Mouse (Mus musculus) ES-E14 (cell line): ENCODE measurements at regions not wholly inside any gene's neighbourhood (a gene's known extent, or its start where the extent isn't known, plus 50 kb on each side); places are given as distances from the start of the nearest gene placed in this dataset.

ENCODE experiments used
- DNase-seq: peaks from one replicate; pipeline ENCODE4 v3.0.0-alpha.2; 2013; ENCODE audit warnings: low read depth, low spot score
- H3K27ac ChIP-seq: 2 replicates; pipeline ENCODE4 v1.5.1; 2012; ENCODE audit warnings: low read depth, mild to moderate bottlenecking, low read length, moderate library complexity, mixed read lengths; ENCODE audit not compliant: poor library complexity, insufficient read depth, severe bottlenecking
- H3K36me3 ChIP-seq: 2 replicates; pipeline ENCODE4 v1.6.1; 2012; ENCODE audit warnings: mild to moderate bottlenecking, low read length, moderate library complexity, mixed read lengths; ENCODE audit not compliant: control insufficient read depth, poor library complexity, insufficient read depth, severe bottlenecking
- H3K4me1 ChIP-seq, 2 experiments: fragments of 150-350 bp in 1 of 2; sonication (generic) in 1 of 2; 2 replicates each; pipeline ENCODE4 v1.6.1; 2012; ENCODE audit warnings: low read length in 2 of 2, mild to moderate bottlenecking in 1 of 2, mixed read lengths in 1 of 2; ENCODE audit not compliant: control insufficient read depth in 2 of 2, insufficient read depth in 2 of 2, poor library complexity in 1 of 2
- H3K4me3 ChIP-seq, 2 experiments: fragments of 150-350 bp in 1 of 2; sonication (generic) in 1 of 2; 2 replicates each; pipeline ENCODE4 v1.5.1; 2012; ENCODE audit warnings: low read length in 2 of 2, low read depth in 1 of 2, mild to moderate bottlenecking in 1 of 2, mixed read lengths in 1 of 2; ENCODE audit not compliant: insufficient read depth in 1 of 2, poor library complexity in 1 of 2, severe bottlenecking in 1 of 2
- H3K9ac ChIP-seq: 2 replicates; pipeline ENCODE4 v1.6.1; 2012; ENCODE audit warnings: low read depth, mild to moderate bottlenecking, low read length, mixed read lengths; ENCODE audit not compliant: poor library complexity, insufficient read depth, severe bottlenecking
- H3K9me3 ChIP-seq: fragments of 150-350 bp; sonication (generic); 2 replicates; pipeline ENCODE4 v1.6.1; 2012; ENCODE audit warnings: low read depth, mild to moderate bottlenecking, low read length; ENCODE audit not compliant: control insufficient read depth, insufficient read depth
- CHD2 ChIP-seq: IDR thresholded peaks from 2 replicates; pipeline ENCODE4 v1.6.1; 2014; ENCODE audit warnings: mild to moderate bottlenecking, low read depth, low read length, inconsistent platforms
- HCFC1 ChIP-seq: IDR thresholded peaks from 2 replicates; pipeline ENCODE4 v1.6.1; 2012; ENCODE audit warnings: low read length, inconsistent platforms, borderline replicate concordance; ENCODE audit not compliant: insufficient read depth
- MAFK ChIP-seq: IDR thresholded peaks from 2 replicates; pipeline ENCODE4 v1.6.1; 2014; ENCODE audit warnings: mild to moderate bottlenecking, low read depth, low read length, inconsistent platforms; ENCODE audit not compliant: insufficient read depth
- ZC3H11A ChIP-seq: IDR thresholded peaks from 2 replicates; pipeline ENCODE4 v1.6.1; 2012; ENCODE audit warnings: low read depth, mild to moderate bottlenecking, inconsistent platforms, low read length, borderline replicate concordance
- ZNF384 ChIP-seq: IDR thresholded peaks from 2 replicates; pipeline ENCODE4 v1.6.1; 2012; ENCODE audit warnings: low read depth, low read length, inconsistent platforms
- in situ Hi-C, 2 experiments: fragments of 600-800 bp; cut with MboI; formaldehyde crosslinking; loops; one replicate each; pipeline ENCODE4 v1.15.1; 2025; ENCODE audit warnings: low sequenced_read_pairs in 2 of 2, inconsistent platforms in 1 of 2; ENCODE audit not compliant: unreplicated experiment in 2 of 2

DNA sequence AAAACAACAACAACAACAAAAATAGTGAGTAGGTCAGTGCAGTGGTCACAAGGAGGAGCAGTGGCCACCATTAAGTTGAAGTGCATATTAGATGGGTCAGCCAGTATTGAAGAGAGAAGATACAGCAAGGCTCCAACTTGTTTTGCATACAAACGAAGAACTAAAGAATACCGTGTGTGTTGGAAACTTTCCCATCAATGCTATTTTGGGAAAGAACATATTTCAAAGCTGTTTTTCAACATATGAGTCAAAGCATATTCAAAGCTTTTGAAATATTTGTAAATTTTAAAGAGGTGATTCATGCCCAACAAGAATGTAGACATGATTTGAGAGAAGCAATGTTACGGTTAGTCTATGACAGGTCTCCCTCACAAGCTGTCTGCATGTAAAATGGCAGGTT lies 157.9 kb upstream of the Fer start:
- Histone ChIP-seq H3K27ac (no peak overlapping the region), H3K36me3 (no peaks in the 10 kb centered on the region), H3K4me1 (no peaks in the 10 kb centered on the region), H3K4me3 (no peak overlapping the region), H3K9me3 (no peaks in the 10 kb centered on the region), H3K9ac (no peak overlapping the region)
- TF ChIP-seq ZC3H11A (no peak), HCFC1 (no peak), ZNF384 (no peak), CHD2 (no peak), MAFK (no peak)
- in situ Hi-C loops, result no loop called here
- DNase-seq, result no peak

DNA sequence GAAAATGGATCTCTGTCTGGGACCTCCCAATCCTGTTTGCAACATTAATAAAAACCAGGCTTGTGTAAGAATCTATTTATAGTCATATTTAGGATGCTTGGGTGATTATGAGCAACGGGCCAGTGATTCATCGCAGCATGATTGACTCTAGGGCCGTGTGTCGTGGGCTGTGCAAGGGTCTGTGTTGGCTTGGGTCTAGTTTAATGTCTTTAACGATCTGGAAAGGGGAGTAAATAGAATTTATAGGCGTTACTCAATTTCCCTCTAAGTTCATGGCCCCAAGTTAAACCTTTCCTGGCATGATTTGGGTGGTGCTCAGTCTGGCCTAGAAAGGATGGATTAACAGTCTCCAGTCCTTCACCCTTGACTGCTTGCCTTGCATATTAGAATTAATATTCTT lies 149.9 kb upstream of the Fer start:
- DNase-seq, result no peak
- in situ Hi-C loops, result no loop called here
- no peaks in the 10 kb centered on the region for H3K9me3 ChIP-seq
- no peaks in the 10 kb centered on the region for H3K4me1 ChIP-seq
- TF ChIP-seq ZNF384 (no peak), ZC3H11A (no peak), CHD2 (no peak), MAFK (no peak), HCFC1 (no peak)
- H3K27ac ChIP-seq, result no peak overlapping the region
- H3K4me3 ChIP-seq, result no peak overlapping the region
- no peak overlapping the region for H3K9ac ChIP-seq
- H3K36me3 ChIP-seq, result no peaks in the 10 kb centered on the region

DNA sequence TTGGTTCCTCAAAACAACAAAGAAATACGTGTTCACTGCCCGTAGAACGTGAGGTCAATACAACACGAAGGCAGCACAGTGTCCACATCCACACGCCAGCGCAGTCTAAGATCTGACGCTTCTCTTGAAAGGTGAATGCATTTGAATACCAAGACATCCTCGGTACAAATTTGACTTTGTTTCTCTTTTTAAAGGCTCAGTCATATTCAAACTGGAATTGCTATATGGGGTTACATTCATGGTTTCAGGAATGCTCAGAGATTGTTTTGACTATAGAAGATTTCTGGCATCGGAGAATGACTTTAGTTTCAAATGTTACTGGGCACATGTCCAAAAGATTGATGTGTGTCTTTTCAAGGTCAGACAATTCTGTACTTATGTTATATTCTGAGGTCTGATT lies 147.2 kb upstream of the Fer start:
- in situ Hi-C loops, result no loop called here
- Histone ChIP-seq H3K4me3 (no peak overlapping the region), H3K27ac (no peak overlapping the region), H3K9ac (no peak overlapping the region), H3K4me1 (no peaks in the 10 kb centered on the region), H3K36me3 (no peaks in the 10 kb centered on the region), H3K9me3 (no peaks in the 10 kb centered on the region)
- DNase-seq, result no peak
- TF ChIP-seq ZC3H11A (no peak), ZNF384 (no peak), HCFC1 (no peak)

DNA sequence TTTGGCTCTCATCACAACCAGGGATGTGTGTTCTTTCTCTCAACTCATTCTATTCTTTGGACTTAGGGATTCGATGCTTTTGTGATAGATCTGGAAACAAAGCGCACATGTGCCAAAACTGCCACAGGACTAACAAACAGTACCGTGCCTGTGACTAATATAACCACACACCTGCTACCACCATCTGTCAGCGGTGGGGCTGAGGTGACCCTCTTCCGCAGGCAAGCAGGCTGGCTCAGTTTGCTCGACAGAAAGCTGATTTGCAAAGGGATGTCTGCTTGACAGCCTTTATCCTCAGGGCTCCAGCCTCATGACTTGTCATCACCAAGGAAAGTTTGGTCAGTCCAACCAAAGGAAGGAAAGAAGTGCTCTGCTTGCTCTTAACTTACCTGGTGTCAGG lies 146.7 kb upstream of the Fer start:
- Histone ChIP-seq H3K9me3 (no peaks in the 10 kb centered on the region), H3K4me1 (no peaks in the 10 kb centered on the region), H3K4me3 (no peak overlapping the region), H3K36me3 (no peaks in the 10 kb centered on the region), H3K9ac (no peak overlapping the region), H3K27ac (no peak overlapping the region)
- TF ChIP-seq ZNF384, result no peak
- no peak for TF ChIP-seq ZC3H11A
- TF ChIP-seq MAFK, result no peak
- TF ChIP-seq CHD2, result no peak
- no peak for TF ChIP-seq HCFC1
- in situ Hi-C loops, result no loop called here
- DNase-seq, result no peak

DNA sequence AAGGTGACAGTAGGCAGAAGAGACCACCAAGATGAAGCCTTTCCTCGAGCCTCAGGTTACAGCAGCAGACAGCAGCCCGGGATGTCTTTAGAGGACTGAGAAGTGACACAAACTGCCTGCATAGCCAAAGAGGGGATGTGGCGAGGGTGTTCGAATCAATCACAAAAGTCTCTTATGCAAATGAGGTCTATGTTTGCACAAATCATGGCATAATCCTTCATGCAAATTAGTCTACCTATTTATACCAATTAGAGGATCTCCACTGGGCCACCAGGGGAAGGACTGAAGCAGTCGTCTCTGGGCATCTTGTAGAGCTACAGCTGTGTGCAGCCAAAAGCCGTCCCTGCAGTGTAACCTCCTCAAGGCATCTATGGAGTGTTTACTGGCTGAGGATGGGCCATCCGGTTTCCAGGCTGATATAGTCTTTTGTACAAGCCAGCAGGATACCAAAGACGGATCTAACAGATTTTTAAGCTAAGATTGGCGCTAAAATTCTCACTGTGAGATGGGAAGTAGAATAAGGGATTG lies 145.7 kb upstream of the Fer start:
- H3K9ac ChIP-seq, result no peak overlapping the region
- DNase-seq, result no peak
- H3K27ac ChIP-seq, result no peak overlapping the region
- no peak overlapping the region for H3K4me3 ChIP-seq
- H3K36me3 ChIP-seq, result no peaks in the 10 kb centered on the region
- in situ Hi-C loops, result no loop called here
- H3K9me3 ChIP-seq, result no peaks in the 10 kb centered on the region
- no peaks in the 10 kb centered on the region for H3K4me1 ChIP-seq
- TF ChIP-seq HCFC1 (no peak), MAFK (no peak), ZNF384 (no peak), ZC3H11A (no peak), CHD2 (no peak)
